Mouse (Mus musculus) midbrain, embryonic 13.5 days (tissue): ENCODE data around the gene Plod2. TPM values are rescaled to one million over a fixed set of nuclear protein-coding genes. Genes with fewer than 3 reads are reported as not detected.

Experiments used
- ATAC-seq: fragments of 200-750 bp; cut with Nextera tagmentation; 2 replicates; pipeline ENCODE4 v1.8.0; 2017; ENCODE audit warnings: mild to moderate bottlenecking, moderate TSS enrichment, moderate library complexity
- H3K27ac ChIP-seq: fragments of 300-500 bp; sonication (generic); 2 replicates; pipeline ENCODE4 v1.5.1; 2015; ENCODE audit warnings: inconsistent platforms, mild to moderate bottlenecking, moderate library complexity
- H3K27me3 ChIP-seq: fragments of 300-500 bp; sonication (generic); 2 replicates; pipeline ENCODE4 v1.6.1; 2015; ENCODE audit warnings: mild to moderate bottlenecking, inconsistent platforms
- H3K36me3 ChIP-seq: fragments of 300-500 bp; sonication (generic); 2 replicates; pipeline ENCODE4 v1.6.1; 2015; ENCODE audit warnings: mild to moderate bottlenecking, inconsistent platforms
- H3K4me1 ChIP-seq: fragments of 300-500 bp; sonication (generic); replicated peaks from 2 replicates; pipeline ENCODE4 v1.6.1; 2015; ENCODE audit warnings: inconsistent platforms
- H3K4me2 ChIP-seq: fragments of 300-500 bp; sonication (generic); replicated peaks from 2 replicates; pipeline ENCODE4 v1.6.1; 2015; ENCODE audit warnings: moderate library complexity, mild to moderate bottlenecking, inconsistent platforms
- H3K4me3 ChIP-seq: fragments of 300-500 bp; sonication (generic); replicated peaks from 2 replicates; pipeline ENCODE4 v1.5.1; 2015; ENCODE audit warnings: mild to moderate bottlenecking, inconsistent platforms
- H3K9ac ChIP-seq: fragments of 300-500 bp; sonication (generic); replicated peaks from 2 replicates; pipeline ENCODE4 v1.6.1; 2015; ENCODE audit warnings: mild to moderate bottlenecking, inconsistent platforms
- H3K9me3 ChIP-seq: fragments of 300-500 bp; sonication (generic); 2 replicates; pipeline ENCODE4 v1.6.1; 2016; ENCODE audit warnings: mild to moderate bottlenecking, inconsistent platforms
- WGBS: fragments of 180-500 bp; shearing (Covaris S2); methylation state at CpG from one replicate; pipeline ENCODE4 v1.1.7; 2015; 5-methylcytosine and 5-hydroxymethylcytosine counted together
- polyA plus RNA-seq: library from polyadenylated mRNA; unstranded; fragments of >200 nt; fragmentation: Nextera tagmentation; extraction: Ambion mirVana; gene quantifications from 2 replicates; pipeline ENCODE4 v1.2.1, GENCODE M21; 2015

Gene Plod2
- polyA plus RNA-seq: 10.7 and 11.1 TPM in 2 replicates

DNA sequence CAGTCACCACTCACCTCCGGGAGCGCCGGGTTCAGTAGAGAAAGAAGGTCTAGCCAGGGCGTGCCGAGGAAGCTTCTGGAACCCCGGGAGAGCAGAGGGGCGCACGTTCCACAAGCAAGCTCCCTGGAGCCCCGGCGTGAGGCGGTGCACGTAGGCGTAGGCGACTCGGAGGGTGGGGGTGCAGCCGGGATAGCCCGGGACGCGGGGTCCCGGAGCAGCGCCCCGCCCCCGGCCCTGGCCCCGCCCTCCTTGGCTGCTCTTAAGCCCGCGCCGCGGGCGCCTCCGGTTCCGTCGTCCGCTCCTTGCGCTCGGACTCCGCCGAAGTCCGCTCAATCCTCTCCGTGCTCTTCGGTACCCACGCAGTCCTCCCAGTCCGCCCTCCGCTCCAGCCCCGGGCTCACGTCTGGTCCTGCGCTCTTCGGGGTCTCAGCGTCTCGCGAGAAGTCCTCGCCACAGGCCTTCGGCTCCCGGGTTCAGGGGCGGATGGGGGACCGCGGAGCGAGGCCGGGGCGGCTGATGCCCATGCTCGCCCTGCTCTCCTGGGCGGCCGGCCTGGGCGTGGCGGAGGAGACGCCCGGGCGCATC is at the start of gene Plod2:
Plod2 (plus strand) TSS at position 247 of the 585 bp plus-strand sequence.
- ATAC-seq: peak; percentile 96
- no peaks in the 10 kb centered on the region for H3K9me3 ChIP-seq
- WGBS: under 1% methylated on average over 61 of the region's 67 CpGs
- peak within 1 kb of the TSS; percentile 68 for H3K27ac ChIP-seq
- H3K9ac ChIP-seq: peak within 1 kb of the TSS; percentile 89
- peak within 1 kb of the TSS; percentile 88 for H3K4me2 ChIP-seq
- H3K36me3 ChIP-seq: no peaks in the 10 kb centered on the region
- peak within 1 kb of the TSS; percentile 83 for H3K4me3 ChIP-seq
- peaks cover 12% of the 10 kb centered on the region for H3K4me1 ChIP-seq
- H3K27me3 ChIP-seq: peaks cover 6% of the 10 kb centered on the region

DNA sequence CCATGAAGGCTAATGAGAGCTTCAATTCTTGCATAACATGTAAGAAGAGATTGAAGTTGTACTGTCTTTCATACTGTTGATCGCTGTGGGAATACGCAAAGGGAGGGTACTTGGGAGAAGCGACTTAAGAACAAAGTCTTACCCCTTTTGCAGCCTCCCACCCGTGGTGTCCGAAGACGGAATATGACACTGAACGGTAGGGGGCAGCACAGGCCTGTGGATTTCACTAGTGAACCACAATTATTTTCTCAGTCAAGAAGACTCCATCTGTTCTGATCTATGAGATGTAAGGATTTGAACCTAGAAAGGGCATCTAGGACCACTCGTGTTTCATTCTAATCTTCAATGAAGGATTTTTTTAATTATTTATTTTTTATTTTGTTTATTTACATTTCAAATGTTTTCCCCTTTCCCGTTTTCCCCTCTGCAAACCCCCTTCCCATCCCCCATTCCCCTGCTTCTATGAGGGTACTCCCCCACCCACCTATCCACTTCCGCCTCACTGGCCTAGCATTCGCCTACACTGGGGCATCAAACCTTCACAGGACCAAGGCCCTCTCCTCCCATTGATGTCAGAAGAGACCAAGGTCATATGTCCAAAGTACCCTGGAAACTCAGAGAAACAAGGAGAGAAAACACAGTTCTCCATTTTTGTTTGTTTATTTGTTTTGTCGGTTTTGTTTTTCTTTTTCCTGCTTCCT is 42.2 kb upstream of the Plod2 start:
- Histone ChIP-seq H3K4me3 (no peak overlapping the region), H3K4me1 (no peaks in the 10 kb centered on the region), H3K4me2 (no peak overlapping the region), H3K9ac (no peak overlapping the region), H3K27ac (no peak overlapping the region), H3K27me3 (no peaks in the 10 kb centered on the region), H3K36me3 (no peaks in the 10 kb centered on the region), H3K9me3 (no peaks in the 10 kb centered on the region)
- ATAC-seq: peak; percentile 77
- 49% methylated on average over 12 of the region's 12 CpGs for WGBS

GRCm38 (mm10) chr9:92504256-92504655 is 37.8 kb upstream of the Plod2 start:
- no peak overlapping the region for H3K4me3 ChIP-seq
- no peak overlapping the region for H3K9ac ChIP-seq
- no peak overlapping the region for H3K4me2 ChIP-seq
- no peaks in the 10 kb centered on the region for H3K4me1 ChIP-seq
- H3K9me3 ChIP-seq: no peaks in the 10 kb centered on the region
- no peaks in the 10 kb centered on the region for H3K36me3 ChIP-seq
- H3K27ac ChIP-seq: no peak overlapping the region
- H3K27me3 ChIP-seq: no peaks in the 10 kb centered on the region
- 85% methylated on average over 3 of the region's 3 CpGs for WGBS
- ATAC-seq: no peak

DNA sequence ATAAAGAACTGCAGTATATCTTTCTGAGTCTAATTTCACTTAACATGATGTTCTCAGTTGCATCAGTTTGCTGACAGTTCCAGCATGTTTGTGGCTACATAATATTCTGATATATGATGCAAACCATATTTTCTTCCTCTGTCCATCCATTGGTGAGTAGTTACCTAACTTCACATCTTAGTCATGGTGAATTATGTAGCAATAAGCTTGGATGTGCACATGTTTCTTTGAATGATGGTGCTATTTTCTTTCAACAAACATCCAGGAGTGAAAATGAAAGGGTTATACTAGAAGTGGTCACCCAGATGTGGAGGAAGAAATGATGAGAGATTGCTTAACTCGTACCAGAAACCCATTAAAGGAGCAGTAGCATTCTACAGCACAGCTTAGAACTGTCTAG is 37.1 kb upstream of the Plod2 start:
- WGBS: 76% methylated on average over 1 of the region's 1 CpGs
- Histone ChIP-seq H3K9ac (no peak overlapping the region), H3K36me3 (no peaks in the 10 kb centered on the region), H3K4me3 (no peak overlapping the region), H3K27me3 (no peaks in the 10 kb centered on the region), H3K4me1 (no peaks in the 10 kb centered on the region), H3K9me3 (no peaks in the 10 kb centered on the region), H3K27ac (no peak overlapping the region), H3K4me2 (no peak overlapping the region)
- ATAC-seq: no peak

GRCm38 (mm10) chr9:92511696-92512095 is 30.3 kb upstream of the Plod2 start:
- Histone ChIP-seq H3K27ac (no peak overlapping the region), H3K4me1 (no peaks in the 10 kb centered on the region), H3K36me3 (no peaks in the 10 kb centered on the region), H3K4me2 (no peak overlapping the region), H3K9me3 (no peaks in the 10 kb centered on the region), H3K4me3 (no peak overlapping the region), H3K27me3 (no peaks in the 10 kb centered on the region), H3K9ac (no peak overlapping the region)
- no peak for ATAC-seq

DNA sequence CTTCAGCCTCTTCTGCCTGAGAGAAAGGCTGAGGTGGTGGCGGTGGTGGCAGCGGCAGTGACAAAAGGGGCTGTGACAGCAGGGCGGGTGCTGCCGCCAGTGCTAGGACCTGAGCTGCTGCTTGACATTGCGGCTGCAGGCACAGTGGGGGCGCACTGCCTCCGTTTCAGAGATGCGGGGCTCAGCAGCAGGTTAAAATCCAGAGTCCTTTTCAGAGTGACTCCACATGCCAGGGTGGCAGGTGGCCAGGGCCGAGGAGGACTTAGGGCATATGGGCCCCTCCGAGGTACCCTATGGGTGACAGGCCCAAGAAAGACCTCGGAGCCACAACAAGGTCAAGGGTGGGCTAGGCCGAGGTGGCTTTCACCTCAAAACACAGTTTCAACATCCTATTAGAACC is 25.0 kb upstream of the Plod2 start:
- no peaks in the 10 kb centered on the region for H3K4me1 ChIP-seq
- no peak overlapping the region for H3K4me2 ChIP-seq
- no peak overlapping the region for H3K4me3 ChIP-seq
- H3K36me3 ChIP-seq: peaks cover 3% of the 10 kb centered on the region
- peaks cover 7% of the 10 kb centered on the region for H3K9me3 ChIP-seq
- no peak overlapping the region for H3K27ac ChIP-seq
- no peak overlapping the region for H3K9ac ChIP-seq
- ATAC-seq: no peak
- H3K27me3 ChIP-seq: no peaks in the 10 kb centered on the region
- WGBS: 96% methylated on average over 12 of the region's 12 CpGs

DNA sequence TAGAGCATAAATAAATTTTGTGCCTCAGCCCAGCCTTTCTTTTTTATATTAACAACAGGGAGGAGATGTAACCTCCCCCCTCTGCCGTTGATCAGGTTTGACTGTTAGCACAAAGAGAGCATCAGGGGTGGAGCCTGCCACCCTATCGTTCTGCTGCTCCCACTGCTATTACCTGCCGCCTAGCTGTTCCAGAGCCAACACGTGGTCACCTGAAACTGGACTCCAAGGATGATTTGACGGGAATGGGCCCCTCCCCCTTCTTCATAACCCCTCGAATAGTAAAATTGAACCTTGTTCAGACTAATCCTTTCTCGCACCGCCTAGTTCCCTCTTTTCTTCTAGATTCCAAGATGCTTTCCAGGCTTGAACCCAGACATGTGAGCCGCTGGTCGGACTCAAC is 21.3 kb upstream of the Plod2 start:
- Histone ChIP-seq H3K36me3 (peaks cover 3% of the 10 kb centered on the region), H3K4me1 (no peaks in the 10 kb centered on the region), H3K4me2 (no peak overlapping the region), H3K27me3 (no peaks in the 10 kb centered on the region), H3K9me3 (peaks cover 7% of the 10 kb centered on the region), H3K4me3 (no peak overlapping the region), H3K27ac (no peak overlapping the region), H3K9ac (no peak overlapping the region)
- no peak for ATAC-seq
- whole genome bisulfite sequencing: 90% methylated on average over 10 of the region's 10 CpGs

DNA sequence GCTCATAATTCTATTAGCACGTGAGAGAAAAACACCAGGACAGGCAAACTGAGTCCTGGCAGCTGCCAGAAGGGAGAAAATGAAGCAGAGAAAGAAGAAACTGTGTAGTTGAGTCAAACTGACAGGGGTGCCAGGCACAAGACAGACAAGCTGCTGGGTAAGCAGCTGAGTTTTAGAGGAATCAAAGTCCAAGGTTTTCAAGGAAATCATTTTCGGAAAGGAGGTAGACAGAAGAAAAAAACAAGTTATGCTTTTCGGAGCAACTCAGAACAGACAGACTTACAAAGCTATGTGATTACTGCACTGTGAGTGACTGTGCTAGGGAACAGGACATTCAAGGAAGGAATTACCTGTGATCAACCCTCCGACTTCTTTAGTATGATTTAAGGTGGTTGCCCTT is 17.5 kb upstream of the Plod2 start:
- no peak for ATAC-seq
- H3K27me3 ChIP-seq: no peaks in the 10 kb centered on the region
- H3K27ac ChIP-seq: no peak overlapping the region
- no peak overlapping the region for H3K4me3 ChIP-seq
- H3K9ac ChIP-seq: no peak overlapping the region
- H3K4me1 ChIP-seq: no peaks in the 10 kb centered on the region
- H3K9me3 ChIP-seq: no peaks in the 10 kb centered on the region; the same call in 1 of the 2 replicates
- no peaks in the 10 kb centered on the region for H3K36me3 ChIP-seq
- WGBS: 83% methylated on average over 4 of the region's 4 CpGs
- no peak overlapping the region for H3K4me2 ChIP-seq

DNA sequence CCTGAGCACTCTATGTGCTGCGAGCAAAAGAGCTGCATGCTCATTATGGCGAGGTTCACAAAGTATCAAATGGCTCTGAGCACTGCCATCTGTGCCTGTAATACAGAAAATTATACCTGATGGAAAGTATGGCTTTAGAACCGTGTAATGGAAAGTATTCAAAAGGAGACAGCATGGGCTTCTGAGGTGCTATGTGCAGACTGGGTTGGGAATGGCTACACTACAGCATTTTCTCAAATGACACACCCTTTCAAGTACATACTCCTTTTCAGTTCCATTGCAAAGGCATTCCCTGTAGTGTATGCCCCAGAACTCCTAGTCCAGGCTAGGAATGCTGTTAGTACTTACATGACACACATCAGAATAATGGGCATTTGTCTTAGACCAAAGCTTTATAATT is 12.0 kb upstream of the Plod2 start:
- H3K9me3 ChIP-seq: no peaks in the 10 kb centered on the region
- no peak for ATAC-seq
- no peaks in the 10 kb centered on the region for H3K27me3 ChIP-seq
- no peak overlapping the region for H3K4me3 ChIP-seq
- H3K36me3 ChIP-seq: no peaks in the 10 kb centered on the region
- H3K9ac ChIP-seq: no peak overlapping the region
- 87% methylated on average over 3 of the region's 3 CpGs for WGBS
- H3K4me1 ChIP-seq: no peaks in the 10 kb centered on the region
- no peak overlapping the region for H3K4me2 ChIP-seq
- no peak overlapping the region for H3K27ac ChIP-seq

GRCm38 (mm10) chr9:92537735-92538134 is 4.3 kb upstream of the Plod2 start:
- no peak overlapping the region for H3K9ac ChIP-seq
- H3K9me3 ChIP-seq: no peaks in the 10 kb centered on the region
- H3K4me3 ChIP-seq: no peak overlapping the region
- peaks cover 7% of the 10 kb centered on the region for H3K4me1 ChIP-seq
- no peak overlapping the region for H3K27ac ChIP-seq
- no peak for ATAC-seq
- 77% methylated on average over 6 of the region's 6 CpGs for whole genome bisulfite sequencing
- H3K4me2 ChIP-seq: no peak overlapping the region
- peaks cover 6% of the 10 kb centered on the region for H3K27me3 ChIP-seq
- H3K36me3 ChIP-seq: no peaks in the 10 kb centered on the region

GRCm38 (mm10) chr9:92538216-92538615 is 3.8 kb upstream of the Plod2 start:
- H3K4me3 ChIP-seq: no peak overlapping the region
- peaks cover 12% of the 10 kb centered on the region for H3K4me1 ChIP-seq
- H3K9me3 ChIP-seq: no peaks in the 10 kb centered on the region
- 74% methylated on average over 6 of the region's 6 CpGs for WGBS
- H3K27me3 ChIP-seq: peaks cover 6% of the 10 kb centered on the region
- no peak overlapping the region for H3K9ac ChIP-seq
- H3K36me3 ChIP-seq: no peaks in the 10 kb centered on the region
- ATAC-seq: no peak
- H3K27ac ChIP-seq: no peak overlapping the region
- no peak overlapping the region for H3K4me2 ChIP-seq

DNA sequence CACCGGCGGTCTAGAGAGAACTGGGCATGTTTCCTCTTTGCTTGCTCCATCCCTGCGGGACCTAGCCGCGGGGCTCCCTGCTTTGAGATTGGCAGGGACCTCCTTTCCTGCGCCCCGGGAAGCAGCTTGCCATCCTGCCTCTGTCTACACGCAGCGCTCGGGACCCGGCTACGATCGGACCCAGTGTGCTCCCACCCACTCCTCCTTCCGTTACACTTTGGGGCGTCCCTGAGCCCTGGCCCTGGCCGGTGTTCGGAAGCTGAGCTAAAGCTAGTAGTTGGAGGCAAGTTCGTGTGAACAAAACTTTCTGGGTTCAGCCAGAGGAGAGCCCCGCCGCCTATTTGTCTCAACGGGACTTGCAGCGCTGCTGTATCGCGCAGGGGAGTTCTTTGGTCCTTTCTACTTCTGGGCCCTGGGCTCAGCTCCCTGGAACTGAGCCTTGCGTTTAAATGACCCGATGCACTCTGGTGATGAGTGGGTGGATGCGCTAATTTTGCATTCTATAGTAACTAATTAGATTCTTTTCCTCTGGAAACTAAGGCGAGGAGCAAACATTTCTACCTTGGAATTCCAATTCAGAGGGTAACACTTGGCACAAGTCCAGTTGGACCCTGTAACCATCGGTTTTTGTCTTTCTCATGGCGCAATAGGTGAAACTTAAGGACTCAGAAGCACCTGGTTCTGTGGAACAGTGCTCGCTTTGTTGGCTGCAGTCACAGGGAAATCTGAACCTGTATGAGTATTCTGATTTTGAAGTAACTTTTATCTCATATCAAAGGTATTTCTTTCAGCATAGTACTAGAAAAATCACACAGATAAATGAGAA is 781 bp downstream of the Plod2 start:
- Histone ChIP-seq H3K4me2 (peak overlapping the region; percentile 88), H3K36me3 (no peaks in the 10 kb centered on the region), H3K9ac (peak overlapping the region; percentile 89), H3K9me3 (no peaks in the 10 kb centered on the region), H3K27me3 (peaks cover 6% of the 10 kb centered on the region), H3K4me3 (peak overlapping the region; percentile 83), H3K27ac (peak overlapping the region; percentile 68), H3K4me1 (peaks cover 12% of the 10 kb centered on the region)
- ATAC-seq: peak; percentile 76
- WGBS: 3% methylated on average over 31 of the region's 31 CpGs
